Mouse (Mus musculus) heart, adult 2 months (tissue): ENCODE data around the gene Grk1. TPM values are rescaled to one million over a fixed set of nuclear protein-coding genes. Genes with fewer than 3 reads are reported as not detected.
A peak's percentile ranks its signal among the peaks of the same experiment; 100 is the strongest.

ENCODE experiments used
- DNase-seq, 2 experiments: peaks; one replicate each; pipeline ENCODE4 v3.0.0; 2021
- H3K27ac ChIP-seq: fragments of 200-600 bp; 2 replicates; pipeline ENCODE4 v1.8.1; 2022
- H3K27me3 ChIP-seq: fragments of 200-500 bp; 2 replicates; pipeline ENCODE4 v1.6.1; 2012; ENCODE audit warnings: mild to moderate bottlenecking, low read length, inconsistent platforms, mixed read lengths; ENCODE audit not compliant: control insufficient read depth, insufficient read depth
- H3K36me3 ChIP-seq: fragments of 200-500 bp; 2 replicates; pipeline ENCODE4 v1.6.1; 2012; ENCODE audit warnings: low read length, inconsistent platforms; ENCODE audit not compliant: control insufficient read depth, insufficient read depth
- H3K4me1 ChIP-seq: fragments of 200-500 bp; 2 replicates; pipeline ENCODE4 v1.6.1; 2011; ENCODE audit warnings: low read length; ENCODE audit not compliant: control insufficient read depth, insufficient read depth
- H3K4me3 ChIP-seq: fragments of 200-600 bp; 2 replicates; pipeline ENCODE4 v1.8.1; 2022
- H3K79me2 ChIP-seq: fragments of 200-500 bp; replicated peaks from 2 replicates; pipeline ENCODE4 v1.6.1; 2012; ENCODE audit warnings: mild to moderate bottlenecking, inconsistent platforms, low read length, moderate library complexity, mixed read lengths; ENCODE audit not compliant: control insufficient read depth, insufficient read depth
- H3K9ac ChIP-seq: fragments of 200-500 bp; 2 replicates; pipeline ENCODE4 v1.6.1; 2012; ENCODE audit warnings: low read depth, mild to moderate bottlenecking, control low read depth, inconsistent platforms, low read length, mixed read lengths
- CTCF ChIP-seq: fragments of 200-600 bp; IDR thresholded peaks from 2 replicates; pipeline ENCODE4 v1.8.1; 2022; ENCODE audit warnings: antibody characterized with exemption, mild to moderate bottlenecking, moderate library complexity
- EP300 ChIP-seq: fragments of 200-500 bp; IDR thresholded peaks from 2 replicates; pipeline ENCODE4 v1.6.1; 2011; ENCODE audit warnings: low read depth, low read length, control low read depth; ENCODE audit not compliant: insufficient read depth
- POLR2A ChIP-seq: fragments of 200-500 bp; IDR thresholded peaks from 2 replicates; pipeline ENCODE4 v1.6.1; 2011; ENCODE audit warnings: mild to moderate bottlenecking, low read depth, low read length, control low read depth; ENCODE audit not compliant: insufficient read depth
- WGBS: fragments of 180-500 bp; shearing (Covaris S2); methylation state at CpG from one replicate; pipeline ENCODE4 v1.1.7; 2018; 5-methylcytosine and 5-hydroxymethylcytosine counted together
- intact Hi-C: fragments of 180-260 bp; cut with DNase I; formaldehyde crosslinking; loops from one replicate; pipeline ENCODE4 v1.15.1; 2025
- polyA plus RNA-seq: library from polyadenylated mRNA; depleted of rRNA; stranded (reverse); fragments of >200 nt; gene quantifications from 2 replicates; pipeline ENCODE4 v1.2.3, GENCODE M21; 2012
- total RNA-seq, 2 experiments: library from RNA; stranded (reverse); gene quantifications; 2 replicates each; pipeline ENCODE4 v1.2.3; 2021

Grk1 gene
- total and polyA plus RNA-seq, 3 experiments: 0.05 TPM; not detected in 1

GRCm38 (mm10) chr8:13393869-13394268 is 11.0 kb upstream of the Grk1 start:
- no peaks in the 10 kb centered on the region for H3K79me2 ChIP-seq

GRCm38 (mm10) chr8:13396725-13397124 is 8.2 kb upstream of the Grk1 start, which contains the start of gene Atp4b:
Atp4b (minus strand) TSS chr8:13396825.
- Histone ChIP-seq H3K79me2 (no peaks in the 10 kb centered on the region), H3K27ac (no peak within 1 kb of the TSS), H3K27me3 (no peaks in the 10 kb centered on the region), H3K9ac (no peak within 1 kb of the TSS), H3K4me1 (no peaks in the 10 kb centered on the region), H3K4me3 (no peak within 1 kb of the TSS), H3K36me3 (no peaks in the 10 kb centered on the region)
- 69% methylated on average over 5 of the region's 5 CpGs for WGBS
- intact Hi-C loops: no loop called here
- no peak for TF ChIP-seq POLR2A
- no peak for TF ChIP-seq EP300
- no peak for TF ChIP-seq CTCF
- no peak for DNase-seq

More at GRCm38 (mm10) chr8:13393869-13394268, 11.0 kb upstream of the Grk1 start:
- intact Hi-C loops: no loop called here
- 82% methylated on average over 7 of the region's 7 CpGs for WGBS
- TF ChIP-seq EP300 (no peak), CTCF (no peak), POLR2A (no peak)
- H3K36me3 ChIP-seq: no peaks in the 10 kb centered on the region
- no peaks in the 10 kb centered on the region for H3K4me1 ChIP-seq
- no peak overlapping the region for H3K9ac ChIP-seq
- H3K27ac ChIP-seq: no peak overlapping the region
- H3K27me3 ChIP-seq: no peaks in the 10 kb centered on the region
- no peak for DNase-seq
- no peak overlapping the region for H3K4me3 ChIP-seq

- intact Hi-C loops: no loop called here
- Histone ChIP-seq H3K4me3 (no peak overlapping the region), H3K79me2 (no peaks in the 10 kb centered on the region)
These were observed 1.4 kb upstream of the Grk1 start for GRCm38 (mm10) chr8:13403517-13403916.

GRCm38 (mm10) chr8:13406011-13406410 is 1.1 kb downstream of the Grk1 start:
- Histone ChIP-seq H3K27ac (no peak overlapping the region), H3K9ac (no peak overlapping the region), H3K36me3 (no peaks in the 10 kb centered on the region), H3K79me2 (no peaks in the 10 kb centered on the region), H3K4me3 (no peak overlapping the region), H3K4me1 (no peaks in the 10 kb centered on the region), H3K27me3 (no peaks in the 10 kb centered on the region)
- intact Hi-C loops: no loop called here
- TF ChIP-seq CTCF: no peak
- TF ChIP-seq POLR2A: no peak
- TF ChIP-seq EP300: no peak
- no peak for DNase-seq
- WGBS: 81% methylated on average over 5 of the region's 5 CpGs

More at GRCm38 (mm10) chr8:13403517-13403916, 1.4 kb upstream of the Grk1 start:
- DNase-seq: no peak
- H3K27ac ChIP-seq: no peak overlapping the region
- no peak overlapping the region for H3K9ac ChIP-seq
- H3K4me1 ChIP-seq: no peaks in the 10 kb centered on the region
- H3K36me3 ChIP-seq: no peaks in the 10 kb centered on the region
- H3K27me3 ChIP-seq: no peaks in the 10 kb centered on the region
- TF ChIP-seq CTCF (no peak), POLR2A (no peak), EP300 (no peak)
- WGBS: 75% methylated on average over 6 of the region's 6 CpGs

- 26% methylated on average over 6 of the region's 6 CpGs for WGBS
- no peak overlapping the region for H3K27ac ChIP-seq
- no peak overlapping the region for H3K4me3 ChIP-seq
- no peaks in the 10 kb centered on the region for H3K36me3 ChIP-seq
- peak; percentile 53 to 74 for DNase-seq
- intact Hi-C loops: loop anchor here (1.0 kb wide), 2 partner anchors 51 to 343 kb away; no protein-coding TSS in a partner anchor
- no peaks in the 10 kb centered on the region for H3K79me2 ChIP-seq
- no peaks in the 10 kb centered on the region for H3K4me1 ChIP-seq
- no peaks in the 10 kb centered on the region for H3K27me3 ChIP-seq
- TF ChIP-seq CTCF: peak; percentile 90
- TF ChIP-seq POLR2A: no peak
- TF ChIP-seq EP300: peak; percentile 64; the same call in 1 of the 2 replicates
- H3K9ac ChIP-seq: no peak overlapping the region
These were observed 6.7 kb downstream of the Grk1 start for GRCm38 (mm10) chr8:13411597-13411996.

- Histone ChIP-seq H3K4me3 (no peak overlapping the region), H3K27ac (no peak overlapping the region), H3K9ac (no peak overlapping the region), H3K79me2 (no peaks in the 10 kb centered on the region), H3K27me3 (no peaks in the 10 kb centered on the region), H3K4me1 (no peaks in the 10 kb centered on the region), H3K36me3 (no peaks in the 10 kb centered on the region)
- TF ChIP-seq EP300 (peak; percentile 78), CTCF (peak; percentile 92), POLR2A (no peak)
- intact Hi-C loops: loop anchor here (2.0 kb wide), 1 partner anchor 134 kb away; no protein-coding TSS in a partner anchor
- peak; percentile 48 to 79 for DNase-seq
- 54% methylated on average over 13 of the region's 13 CpGs for WGBS
These were observed 8.1 kb downstream of the Grk1 start for GRCm38 (mm10) chr8:13412891-13413558.
